Comparison of ENCODE assay signal across 1 mouse cellular context in the genomic region with DNA sequence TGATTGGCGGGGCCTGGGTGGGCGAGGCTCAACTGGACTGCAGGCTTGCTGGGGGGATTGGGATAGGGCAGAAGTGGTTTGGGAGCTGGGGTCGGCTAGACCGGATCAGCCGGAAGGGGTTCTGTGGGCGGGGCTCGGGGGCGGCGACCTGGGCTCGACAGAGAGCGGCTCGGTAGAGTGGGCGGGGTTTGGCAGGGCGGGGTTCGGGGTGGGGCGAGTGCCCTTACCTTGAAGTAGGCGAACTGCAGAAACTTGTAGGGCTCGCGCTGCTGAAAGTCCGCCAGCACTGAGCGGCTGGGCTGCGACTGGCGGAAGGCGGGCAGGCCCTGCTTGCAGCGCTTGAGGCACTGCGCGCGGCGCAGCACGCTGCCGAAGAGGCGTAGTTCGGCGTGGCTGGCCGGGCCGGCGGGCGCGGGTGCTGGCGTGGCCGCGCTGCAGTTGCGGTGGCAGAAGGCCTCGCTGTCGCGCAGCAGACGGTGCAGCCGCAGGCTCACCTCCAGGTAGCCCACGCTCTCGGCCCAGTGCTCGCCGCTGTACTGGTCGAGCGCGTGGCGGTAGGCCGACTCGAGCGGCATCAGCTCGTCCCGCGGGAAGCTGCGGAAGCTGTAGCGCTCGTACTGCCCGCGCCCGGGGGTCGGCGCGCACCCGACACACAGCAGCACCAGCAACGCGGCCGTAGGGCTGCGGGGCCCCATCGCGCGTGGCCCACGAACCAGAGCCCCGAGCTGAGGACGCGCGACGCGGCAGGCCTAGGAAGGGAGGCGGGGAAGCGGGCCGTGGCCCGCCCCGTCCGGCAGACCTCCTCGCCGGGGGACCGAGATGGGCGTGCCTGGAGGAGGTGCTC.
TF ChIP-seq lines count a peak whose summit lies in the region.

A gene (minus strand): TSS at position 771 of the 844 bp plus-strand sequence.

TF ChIP-seq in CH12.LX, 34 proteins besides CTCF, POLR2A, EP300 and RAD21 (continued from another document):
- TF ChIP-seq ZKSCAN1 (IDR thresholded peaks at IDR 0.05; ENCODE audit: borderline replicate concordance, low read depth, low read length) (no peak), JUN (IDR thresholded peaks at IDR 0.05; ENCODE audit: insufficient read depth, low read depth, low read length) (no peak)
